Mouse (Mus musculus): ENCODE data around the gene Mmp2. TPM values are rescaled to one million over a fixed set of nuclear protein-coding genes. Genes with fewer than 3 reads are reported as not detected.

Mmp2 gene
- polyA plus RNA-seq, 1 experiment from 2014 or later = 22.6 TPM

Other genes starting within 250 kb of the Mmp2 start
- 0.05 TPM in 1 of 2 replicates, not detected in the other for gene Irx6, start 153.0 kb upstream of the Mmp2 start, polyA plus RNA-seq (2016; fragmentation: Nextera tagmentation; extraction: Ambion mirVana)
- 4.8 and 5.0 TPM in 2 replicates for gene Lpcat2, start 28.0 kb downstream of the Mmp2 start, polyA plus RNA-seq (2016; fragmentation: Nextera tagmentation; extraction: Ambion mirVana)
- gene Capns2, start 74.1 kb downstream of the Mmp2 start, polyA plus RNA-seq (2016; fragmentation: Nextera tagmentation; extraction: Ambion mirVana) = not detected in 2 replicates
- gene Slc6a2, start 132.8 kb downstream of the Mmp2 start, polyA plus RNA-seq (2016; fragmentation: Nextera tagmentation; extraction: Ambion mirVana) = not detected in 2 replicates
- gene Ces1a, start 220.9 kb downstream of the Mmp2 start, polyA plus RNA-seq (2016; fragmentation: Nextera tagmentation; extraction: Ambion mirVana) = not detected in 2 replicates

All from liver, embryonic 12.5 days (tissue).